Mouse (Mus musculus): ENCODE measurements around the gene Zswim4.

DNA sequence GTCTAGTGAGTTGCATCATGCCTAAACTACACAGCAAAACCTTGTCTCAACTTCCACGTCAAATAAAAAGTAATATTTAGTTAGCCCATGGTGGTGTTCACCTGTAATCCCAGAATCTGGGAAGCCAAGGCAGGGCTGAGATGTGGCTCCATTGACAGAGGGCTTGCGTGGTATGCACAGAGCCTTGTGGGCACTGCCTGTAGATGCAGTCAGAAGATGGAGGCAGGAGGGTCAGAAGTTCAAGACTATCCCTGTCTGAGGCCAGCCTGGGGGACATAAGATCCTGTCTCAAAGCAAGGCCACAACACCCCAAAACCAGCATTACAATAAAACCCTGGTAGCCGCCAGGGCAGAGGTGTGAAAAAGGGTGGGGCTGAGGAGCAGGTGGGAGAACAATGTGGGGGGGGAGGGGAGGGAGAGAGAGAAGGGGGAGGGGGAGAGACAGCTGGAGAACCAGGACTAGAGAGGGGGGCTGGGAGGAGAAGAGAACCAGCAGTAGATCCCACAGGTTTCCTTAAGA is 42.6 kb downstream of the Zswim4 start:
- TF ChIP-seq TAL1 (IDR thresholded peaks at IDR 0.05; ENCODE audit: low read length), result no peak
- no peak for TF ChIP-seq GATA1 (IDR thresholded peaks at IDR 0.05; ENCODE audit: low read length)

All from erythroblast, embryonic 14.5 days (primary cell).